Mouse (Mus musculus): ENCODE measurements at regions not wholly inside any gene's neighbourhood (a gene's known extent, or its start where the extent isn't known, plus 50 kb on each side); places are given as distances from the start of the nearest gene placed in this dataset.

DNA sequence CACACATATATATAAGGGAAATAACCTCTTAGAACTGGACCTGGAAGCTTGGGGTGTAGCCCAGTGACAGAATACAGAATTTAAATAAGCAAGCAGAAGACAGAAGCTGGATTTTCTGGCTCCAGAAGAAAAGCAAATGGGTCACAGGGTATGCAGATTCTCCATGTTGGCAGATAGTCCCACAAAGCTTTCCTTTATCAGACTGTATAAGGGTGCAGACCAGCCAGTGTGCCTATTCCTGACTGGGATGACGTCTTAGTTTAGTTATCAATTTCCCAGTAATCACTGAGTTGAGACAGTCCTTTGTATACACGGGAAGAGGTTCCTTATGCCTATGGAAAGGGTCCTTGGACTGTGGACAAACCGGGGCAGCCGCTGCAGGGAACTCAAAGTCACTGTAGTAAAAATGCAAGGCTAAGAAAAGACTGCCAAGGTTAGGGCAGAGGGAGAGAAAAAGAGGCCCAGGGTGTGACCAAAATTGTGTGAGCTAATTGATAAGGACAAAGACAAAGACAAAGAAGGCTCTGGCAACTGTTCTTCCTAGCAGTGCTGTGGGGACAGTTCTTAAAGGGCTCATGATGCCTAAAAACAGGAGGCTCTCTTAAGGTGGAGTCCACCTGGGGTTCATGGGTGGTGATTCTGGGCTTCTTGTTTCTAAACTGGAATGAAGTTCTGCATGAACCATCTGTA, 459.7 kb upstream of the Sall1 start:
- TF ChIP-seq POLR2A (IDR thresholded peaks at IDR 0.05; ENCODE audit: low read depth, low read length): no peak
- TF ChIP-seq POLR2AphosphoS2 (IDR thresholded peaks at IDR 0.05; ENCODE audit: low read depth, low read length): no peak
- TF ChIP-seq RCOR1 (conservative IDR thresholded peaks at IDR 0.05; ENCODE audit: low read depth, low read length): no peak
- TF ChIP-seq MAFK (IDR thresholded peaks at IDR 0.05; ENCODE audit: insufficient replicate concordance, low read length): no peak
- no peak for TF ChIP-seq MAX (IDR thresholded peaks at IDR 0.05; ENCODE audit: low read length)
- TF ChIP-seq CTCF (conservative IDR thresholded peaks at IDR 0.05 in 1 of 2, IDR thresholded peaks at IDR 0.05 in 1 of 2; ENCODE audit: low read depth in 2 of 2, low read length in 2 of 2): no peak
- TF ChIP-seq ZKSCAN1 (IDR thresholded peaks at IDR 0.05; ENCODE audit: borderline replicate concordance, low read depth, low read length): no peak
- TF ChIP-seq E2F4 (IDR thresholded peaks at IDR 0.05; ENCODE audit: insufficient replicate concordance, low read depth, low read length): no peak
